Mouse (Mus musculus): ENCODE measurements around the gene Lysmd4. TPM values are rescaled to one million over a fixed set of nuclear protein-coding genes. Genes with fewer than 3 reads are reported as not detected.

Lysmd4 gene
- polyA plus RNA-seq, 1 experiment from 2014 or later = 26.9 TPM

DNA sequence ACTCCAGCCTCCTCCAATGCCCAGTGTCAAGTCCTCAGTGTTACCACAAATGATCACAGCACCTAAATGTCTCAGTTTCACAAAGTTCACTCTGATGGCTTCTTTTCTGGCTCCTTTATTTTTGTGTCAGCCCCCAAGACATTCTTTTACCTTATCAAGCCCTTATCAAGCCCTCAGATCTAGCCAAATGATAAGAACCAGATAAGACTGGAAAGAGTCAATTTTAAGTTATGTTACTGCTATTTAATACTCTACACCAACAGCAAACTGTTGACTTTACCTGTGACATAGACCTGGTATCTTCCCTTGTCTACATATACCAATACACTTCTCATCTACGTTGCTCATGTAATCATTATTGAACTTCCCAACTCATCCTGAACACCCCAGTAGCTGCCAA, 74.1 kb downstream of the Lysmd4 start:
- Histone ChIP-seq H3K4me2 (ENCODE audit: low read length) (no peak overlapping the region), H3K9ac (ENCODE audit: low read length) (no peak overlapping the region), H3K4me1 (ENCODE audit: control insufficient read depth, insufficient read depth, low read length) (no peaks in the 10 kb centered on the region), H3K4me3 (ENCODE audit: low read depth, low read length) (no peak overlapping the region), H3K27ac (ENCODE audit: low read depth, low read length) (no peak overlapping the region), H3K27me3 (replicated peaks; ENCODE audit: control insufficient read depth, insufficient read depth, low read length) (no peaks in the 10 kb centered on the region), H3K36me3 (ENCODE audit: control insufficient read depth, insufficient read depth, low read length) (no peaks in the 10 kb centered on the region), H3K9me3 (replicated peaks; ENCODE audit: control insufficient read depth, low read length) (no peaks in the 10 kb centered on the region)
- ATAC-seq (no peak), DNase-seq (ENCODE audit: low spot score) (no peak)
- 95% methylated on average over 1 of the region's 1 CpGs for WGBS

DNA sequence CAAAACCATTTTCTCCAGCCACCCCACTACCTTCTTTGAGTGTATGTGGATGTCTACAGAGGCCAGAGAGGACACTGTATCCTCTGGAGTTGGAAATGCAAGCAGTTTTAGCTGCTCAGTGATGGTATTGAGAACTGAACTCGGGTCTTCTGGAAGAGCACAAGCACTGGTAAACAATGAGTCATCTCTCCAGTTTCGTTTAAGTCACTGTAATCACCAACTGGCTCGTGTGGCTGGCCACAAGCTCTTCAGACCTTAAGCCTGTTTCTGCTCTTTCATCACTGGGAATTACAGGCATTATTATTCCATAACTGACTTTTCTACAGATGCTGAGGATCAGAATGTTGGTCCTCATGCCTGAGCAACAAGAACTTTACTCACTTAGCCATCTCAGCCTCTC, 82.6 kb downstream of the Lysmd4 start:
- 93% methylated on average over 3 of the region's 3 CpGs for WGBS
- Histone ChIP-seq H3K36me3 (ENCODE audit: control insufficient read depth, insufficient read depth, low read length) (no peaks in the 10 kb centered on the region), H3K27me3 (replicated peaks; ENCODE audit: control insufficient read depth, insufficient read depth, low read length) (no peaks in the 10 kb centered on the region), H3K4me1 (ENCODE audit: control insufficient read depth, insufficient read depth, low read length) (no peaks in the 10 kb centered on the region), H3K4me3 (ENCODE audit: low read depth, low read length) (no peak overlapping the region), H3K4me2 (ENCODE audit: low read length) (no peak overlapping the region), H3K27ac (ENCODE audit: low read depth, low read length) (no peak overlapping the region), H3K9me3 (replicated peaks; ENCODE audit: control insufficient read depth, low read length) (no peaks in the 10 kb centered on the region), H3K9ac (ENCODE audit: low read length) (no peak overlapping the region)
- ATAC-seq (no peak), DNase-seq (ENCODE audit: low spot score) (no peak)

DNA sequence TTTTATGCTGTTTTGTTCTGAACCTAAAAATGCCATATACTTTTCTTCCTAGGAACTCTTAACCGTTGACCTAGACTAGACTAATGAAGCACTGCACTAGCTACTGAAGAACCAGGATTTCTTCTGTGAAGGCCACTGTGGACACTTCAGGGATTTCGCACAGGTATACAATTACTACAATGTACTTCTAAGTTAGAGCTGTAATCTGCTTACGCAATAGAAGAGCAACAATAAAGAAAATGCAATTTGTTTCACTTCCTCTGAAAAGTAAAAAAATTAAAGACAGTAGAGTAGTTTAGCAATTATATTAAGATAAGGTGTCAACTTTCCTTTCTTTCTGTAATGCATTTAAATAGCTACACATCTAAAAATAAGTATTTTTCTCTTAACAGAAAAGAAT, 84.7 kb downstream of the Lysmd4 start:
- Histone ChIP-seq H3K27ac (ENCODE audit: low read depth, low read length) (no peak overlapping the region), H3K27me3 (replicated peaks; ENCODE audit: control insufficient read depth, insufficient read depth, low read length) (no peaks in the 10 kb centered on the region), H3K9ac (ENCODE audit: low read length) (no peak overlapping the region), H3K9me3 (replicated peaks; ENCODE audit: control insufficient read depth, low read length) (no peaks in the 10 kb centered on the region), H3K36me3 (ENCODE audit: control insufficient read depth, insufficient read depth, low read length) (no peaks in the 10 kb centered on the region), H3K4me2 (ENCODE audit: low read length) (no peak overlapping the region), H3K4me3 (ENCODE audit: low read depth, low read length) (no peak overlapping the region), H3K4me1 (ENCODE audit: control insufficient read depth, insufficient read depth, low read length) (no peaks in the 10 kb centered on the region)
- DNase-seq (ENCODE audit: low spot score) (no peak), ATAC-seq (no peak)
- 92% methylated on average over 3 of the region's 3 CpGs for WGBS

DNA sequence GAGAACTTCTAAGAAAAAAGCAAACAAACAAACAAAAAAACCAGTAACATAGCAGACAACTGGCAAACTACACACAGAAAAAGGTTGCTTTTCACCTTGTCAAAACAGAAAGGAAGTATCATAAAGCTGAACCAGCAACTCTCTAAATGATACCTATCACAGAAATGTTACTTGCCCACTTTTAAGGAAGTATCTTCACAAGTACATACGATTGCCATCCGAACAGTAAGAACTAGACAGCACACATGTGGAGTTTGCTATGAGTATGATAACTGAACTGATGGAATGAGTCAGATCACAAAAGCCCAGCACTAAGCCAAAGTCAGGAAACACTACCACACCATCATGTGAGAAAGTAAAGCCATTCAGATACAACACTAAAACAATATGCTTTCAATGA, 85.8 kb downstream of the Lysmd4 start:
- Histone ChIP-seq H3K9me3 (replicated peaks; ENCODE audit: control insufficient read depth, low read length) (no peaks in the 10 kb centered on the region), H3K4me2 (ENCODE audit: low read length) (no peak overlapping the region), H3K36me3 (ENCODE audit: control insufficient read depth, insufficient read depth, low read length) (no peaks in the 10 kb centered on the region), H3K4me3 (ENCODE audit: low read depth, low read length) (no peak overlapping the region), H3K9ac (ENCODE audit: low read length) (no peak overlapping the region), H3K4me1 (ENCODE audit: control insufficient read depth, insufficient read depth, low read length) (no peaks in the 10 kb centered on the region), H3K27ac (ENCODE audit: low read depth, low read length) (no peak overlapping the region), H3K27me3 (replicated peaks; ENCODE audit: control insufficient read depth, insufficient read depth, low read length) (no peaks in the 10 kb centered on the region)
- 99% methylated on average over 2 of the region's 2 CpGs for WGBS
- DNase-seq (ENCODE audit: low spot score) (no peak), ATAC-seq (no peak)

DNA sequence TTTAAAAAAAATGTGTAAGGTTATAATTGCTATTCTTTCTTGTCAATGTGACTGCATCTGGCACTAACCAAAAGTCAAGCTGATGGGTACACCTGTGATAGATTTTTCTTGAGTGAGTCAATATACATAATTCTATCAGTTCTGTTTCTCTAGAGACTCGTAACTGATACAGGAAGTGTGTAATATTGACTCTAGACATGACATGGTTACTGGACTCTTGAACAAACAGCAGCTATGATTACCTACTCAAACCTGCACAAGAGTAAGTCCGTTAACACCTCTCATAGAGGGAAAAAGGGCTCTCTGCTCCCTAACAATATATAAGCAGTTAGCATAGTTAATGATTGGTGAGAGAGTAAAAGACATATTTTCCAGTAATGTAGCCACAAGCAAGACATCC, 87.8 kb downstream of the Lysmd4 start:
- Histone ChIP-seq H3K4me2 (ENCODE audit: low read length) (no peak overlapping the region), H3K27ac (ENCODE audit: low read depth, low read length) (no peak overlapping the region), H3K4me3 (ENCODE audit: low read depth, low read length) (no peak overlapping the region), H3K9ac (ENCODE audit: low read length) (no peak overlapping the region), H3K9me3 (replicated peaks; ENCODE audit: control insufficient read depth, low read length) (no peaks in the 10 kb centered on the region), H3K27me3 (replicated peaks; ENCODE audit: control insufficient read depth, insufficient read depth, low read length) (no peaks in the 10 kb centered on the region), H3K4me1 (ENCODE audit: control insufficient read depth, insufficient read depth, low read length) (no peaks in the 10 kb centered on the region), H3K36me3 (ENCODE audit: control insufficient read depth, insufficient read depth, low read length) (no peaks in the 10 kb centered on the region)
- DNase-seq (ENCODE audit: low spot score) = no peak
- ATAC-seq = no peak
- WGBS = 98% methylated on average over 2 of the region's 2 CpGs

DNA sequence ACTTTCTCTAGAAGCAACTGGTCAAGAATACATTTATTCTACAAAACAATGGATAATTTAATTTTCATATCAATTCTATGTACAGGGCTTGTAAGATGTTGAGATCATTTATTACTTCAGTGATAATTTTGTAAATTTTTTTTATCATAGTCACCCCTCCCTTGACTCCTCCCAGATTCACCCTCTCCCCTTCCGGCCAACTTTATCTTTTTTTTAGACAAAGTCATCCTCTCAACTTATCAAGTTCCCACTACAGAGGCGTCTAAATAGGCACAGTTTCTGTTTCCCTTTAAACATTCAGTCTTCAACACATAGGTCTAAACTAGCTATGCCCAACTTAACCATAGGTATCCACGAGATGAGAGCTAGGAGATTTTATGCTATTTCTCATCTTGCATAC, 90.9 kb downstream of the Lysmd4 start:
- Histone ChIP-seq H3K4me3 (ENCODE audit: low read depth, low read length) (no peak overlapping the region), H3K9me3 (replicated peaks; ENCODE audit: control insufficient read depth, low read length) (no peaks in the 10 kb centered on the region), H3K27ac (ENCODE audit: low read depth, low read length) (no peak overlapping the region), H3K27me3 (replicated peaks; ENCODE audit: control insufficient read depth, insufficient read depth, low read length) (no peaks in the 10 kb centered on the region), H3K36me3 (ENCODE audit: control insufficient read depth, insufficient read depth, low read length) (no peaks in the 10 kb centered on the region), H3K9ac (ENCODE audit: low read length) (no peak overlapping the region), H3K4me2 (ENCODE audit: low read length) (no peak overlapping the region), H3K4me1 (ENCODE audit: control insufficient read depth, insufficient read depth, low read length) (no peaks in the 10 kb centered on the region)
- WGBS = 96% methylated on average over 3 of the region's 3 CpGs
- DNase-seq (ENCODE audit: low spot score) = no peak
- ATAC-seq = no peak

DNA sequence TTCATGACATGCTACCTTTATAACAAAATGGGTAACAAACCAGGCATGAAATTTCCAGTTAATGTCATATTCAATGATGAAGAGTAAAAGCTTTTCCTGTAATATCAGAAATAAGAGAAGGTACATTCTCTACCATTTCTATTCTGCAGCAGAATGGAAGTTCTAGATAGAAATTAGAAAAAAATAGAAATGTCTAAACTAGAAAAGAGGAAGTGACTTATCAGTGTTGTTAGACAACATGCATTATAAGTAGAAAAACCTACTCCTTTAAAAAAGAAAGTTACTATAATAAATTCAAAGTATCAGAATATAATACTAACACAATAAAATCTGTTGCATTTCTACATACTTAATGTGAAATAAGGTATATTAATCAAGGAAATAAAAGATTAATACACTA, 96.4 kb downstream of the Lysmd4 start:
- H3K4me2 ChIP-seq (ENCODE audit: low read length) = no peak overlapping the region
- H3K36me3 ChIP-seq (ENCODE audit: control insufficient read depth, insufficient read depth, low read length) = no peaks in the 10 kb centered on the region
- no peak overlapping the region for H3K9ac ChIP-seq (ENCODE audit: low read length)
- no peak overlapping the region for H3K4me3 ChIP-seq (ENCODE audit: low read depth, low read length)
- no peak for ATAC-seq
- DNase-seq (ENCODE audit: low spot score) = no peak
- no peaks in the 10 kb centered on the region for H3K9me3 ChIP-seq (replicated peaks; ENCODE audit: control insufficient read depth, low read length)
- no peaks in the 10 kb centered on the region for H3K4me1 ChIP-seq (ENCODE audit: control insufficient read depth, insufficient read depth, low read length)
- H3K27ac ChIP-seq (ENCODE audit: low read depth, low read length) = no peak overlapping the region
- H3K27me3 ChIP-seq (replicated peaks; ENCODE audit: control insufficient read depth, insufficient read depth, low read length) = no peaks in the 10 kb centered on the region

GRCm38 (mm10) chr7:67320359-67320758, 98.0 kb downstream of the Lysmd4 start:
- no peak overlapping the region for H3K4me2 ChIP-seq (ENCODE audit: low read length)
- H3K9me3 ChIP-seq (replicated peaks; ENCODE audit: control insufficient read depth, low read length) = no peaks in the 10 kb centered on the region
- H3K4me1 ChIP-seq (ENCODE audit: control insufficient read depth, insufficient read depth, low read length) = no peaks in the 10 kb centered on the region
- no peaks in the 10 kb centered on the region for H3K27me3 ChIP-seq (replicated peaks; ENCODE audit: control insufficient read depth, insufficient read depth, low read length)
- DNase-seq (ENCODE audit: low spot score) (no peak), ATAC-seq (no peak)
- WGBS = 69% methylated on average over 1 of the region's 1 CpGs
- no peak overlapping the region for H3K4me3 ChIP-seq (ENCODE audit: low read depth, low read length)
- H3K9ac ChIP-seq (ENCODE audit: low read length) = no peak overlapping the region
- H3K36me3 ChIP-seq (ENCODE audit: control insufficient read depth, insufficient read depth, low read length) = no peaks in the 10 kb centered on the region
- no peak overlapping the region for H3K27ac ChIP-seq (ENCODE audit: low read depth, low read length)

GRCm38 (mm10) chr7:67342067-67342625, 119.8 kb downstream of the Lysmd4 start:
- H3K27me3 ChIP-seq (replicated peaks; ENCODE audit: control insufficient read depth, insufficient read depth, low read length) = no peaks in the 10 kb centered on the region
- no peak overlapping the region for H3K27ac ChIP-seq (ENCODE audit: low read depth, low read length)
- ATAC-seq (no peak), DNase-seq (ENCODE audit: low spot score) (no peak)
- H3K9ac ChIP-seq (ENCODE audit: low read length) = no peak overlapping the region
- H3K4me2 ChIP-seq (ENCODE audit: low read length) = no peak overlapping the region
- no peaks in the 10 kb centered on the region; the same call in 1 of the 2 replicates for H3K9me3 ChIP-seq (replicated peaks; ENCODE audit: control insufficient read depth, low read length)
- H3K4me1 ChIP-seq (ENCODE audit: control insufficient read depth, insufficient read depth, low read length) = no peaks in the 10 kb centered on the region
- H3K36me3 ChIP-seq (ENCODE audit: control insufficient read depth, insufficient read depth, low read length) = 0 out of 2 replicates have a peak, but pooled peaks cover 2% of the 10 kb centered on the region
- 92% methylated on average over 7 of the region's 7 CpGs for WGBS
- H3K4me3 ChIP-seq (ENCODE audit: low read depth, low read length) = no peak overlapping the region
